Mouse (Mus musculus): Measurements from ENCODE around the gene Bglap3. TPM values are rescaled to one million over a fixed set of nuclear protein-coding genes. Genes with fewer than 3 reads are reported as not detected.

Bglap3 gene
- polyA plus RNA-seq, 1 experiment from 2014 or later = 0.35 TPM

Other genes with a start within 250 kb of the Bglap3 start
- 11.1 and 12.1 TPM in 2 replicates for gene Mef2d, start 230.4 kb downstream of the Bglap3 start, polyA plus RNA-seq (2016; fragmentation: Nextera tagmentation; extraction: Ambion mirVana)
- 0.17 TPM in 1 of 2 replicates, not detected in the other for gene Rhbg, start 118.0 kb downstream of the Bglap3 start, polyA plus RNA-seq (2016; fragmentation: Nextera tagmentation; extraction: Ambion mirVana)
- gene Gm38392, start 85.5 kb downstream of the Bglap3 start, polyA plus RNA-seq (2016; fragmentation: Nextera tagmentation; extraction: Ambion mirVana) = not detected in 2 replicates
- 12.6 and 14.7 TPM in 2 replicates for gene Tsacc, start 75.7 kb downstream of the Bglap3 start, polyA plus RNA-seq (2016; fragmentation: Nextera tagmentation; extraction: Ambion mirVana)
- gene Cct3, start 75.6 kb downstream of the Bglap3 start, polyA plus RNA-seq (2016; fragmentation: Nextera tagmentation; extraction: Ambion mirVana) = 862 and 910 TPM in 2 replicates
- 142 and 153 TPM in 2 replicates for gene Glmp, start 47.7 kb downstream of the Bglap3 start, polyA plus RNA-seq (2016; fragmentation: Nextera tagmentation; extraction: Ambion mirVana)
- gene Tmem79, start 36.6 kb downstream of the Bglap3 start, polyA plus RNA-seq (2016; fragmentation: Nextera tagmentation; extraction: Ambion mirVana) = 2.4 and 4.8 TPM in 2 replicates
- 84.8 and 86.3 TPM in 2 replicates for gene Smg5, start 36.5 kb downstream of the Bglap3 start, polyA plus RNA-seq (2016; fragmentation: Nextera tagmentation; extraction: Ambion mirVana)
- 0.43 and 1.2 TPM in 2 replicates for gene Paqr6, start 8.2 kb downstream of the Bglap3 start, polyA plus RNA-seq (2016; fragmentation: Nextera tagmentation; extraction: Ambion mirVana)
- gene Bglap2, start 6.0 kb upstream of the Bglap3 start, polyA plus RNA-seq (2016; fragmentation: Nextera tagmentation; extraction: Ambion mirVana) = not detected in 2 replicates
- gene Bglap, start 11.7 kb upstream of the Bglap3 start, polyA plus RNA-seq (2016; fragmentation: Nextera tagmentation; extraction: Ambion mirVana) = not detected in 2 replicates
- gene Pmf1, start 37.6 kb upstream of the Bglap3 start, polyA plus RNA-seq (2016; fragmentation: Nextera tagmentation; extraction: Ambion mirVana) = 184 and 194 TPM in 2 replicates
- 17.5 and 17.6 TPM in 2 replicates for gene Slc25a44, start 52.4 kb upstream of the Bglap3 start, polyA plus RNA-seq (2016; fragmentation: Nextera tagmentation; extraction: Ambion mirVana)
- gene Sema4a, start 88.4 kb upstream of the Bglap3 start, polyA plus RNA-seq (2016; fragmentation: Nextera tagmentation; extraction: Ambion mirVana) = 5.9 and 7.1 TPM in 2 replicates
- 15.2 and 17.9 TPM in 2 replicates for gene Lmna, start 137.2 kb upstream of the Bglap3 start, polyA plus RNA-seq (2016; fragmentation: Nextera tagmentation; extraction: Ambion mirVana)
- gene Mex3a, start 159.7 kb upstream of the Bglap3 start, polyA plus RNA-seq (2016; fragmentation: Nextera tagmentation; extraction: Ambion mirVana) = 33.6 and 37.4 TPM in 2 replicates
- gene Rab25, start 175.6 kb upstream of the Bglap3 start, polyA plus RNA-seq (2016; fragmentation: Nextera tagmentation; extraction: Ambion mirVana) = 4.9 and 5.8 TPM in 2 replicates
- gene Lamtor2, start 180.3 kb upstream of the Bglap3 start, polyA plus RNA-seq (2016; fragmentation: Nextera tagmentation; extraction: Ambion mirVana) = 158 and 161 TPM in 2 replicates
- 68.6 and 77.9 TPM in 2 replicates for gene Ubqln4, start 181.0 kb upstream of the Bglap3 start, polyA plus RNA-seq (2016; fragmentation: Nextera tagmentation; extraction: Ambion mirVana)
- gene Ssr2, start 203.1 kb upstream of the Bglap3 start, polyA plus RNA-seq (2016; fragmentation: Nextera tagmentation; extraction: Ambion mirVana) = 229 and 231 TPM in 2 replicates
- 110 and 116 TPM in 2 replicates for gene Arhgef2, start 233.2 kb upstream of the Bglap3 start, polyA plus RNA-seq (2016; fragmentation: Nextera tagmentation; extraction: Ambion mirVana)